Mouse (Mus musculus) liver, embryonic 16.5 days (tissue): Measurements from ENCODE around the gene Pla2g2f. TPM values are rescaled to one million over a fixed set of nuclear protein-coding genes. Genes with fewer than 3 reads are reported as not detected.

Experiments used
- ATAC-seq: fragments of 200-750 bp; cut with Nextera tagmentation; 2 replicates; pipeline ENCODE4 v1.8.0; 2017; ENCODE audit warnings: low read depth, mild to moderate bottlenecking, moderate number of reproducible peaks, moderate library complexity
- H3K27ac ChIP-seq: fragments of 300-500 bp; sonication (generic); 2 replicates; pipeline ENCODE4 v1.5.1; 2014; ENCODE audit warnings: mild to moderate bottlenecking, low read length
- H3K27me3 ChIP-seq: fragments of 300-500 bp; sonication (generic); 2 replicates; pipeline ENCODE4 v1.6.1; 2014; ENCODE audit warnings: low read depth, low read length, mixed read lengths; ENCODE audit not compliant: control insufficient read depth, insufficient read depth
- H3K36me3 ChIP-seq: fragments of 300-500 bp; sonication (generic); 2 replicates; pipeline ENCODE4 v1.6.1; 2014; ENCODE audit warnings: mild to moderate bottlenecking; ENCODE audit not compliant: control insufficient read depth, insufficient read depth
- H3K4me1 ChIP-seq: fragments of 300-500 bp; sonication (generic); 2 replicates; pipeline ENCODE4 v1.6.1; 2014; ENCODE audit warnings: low read depth, low read length, mixed read lengths; ENCODE audit not compliant: control insufficient read depth
- H3K4me2 ChIP-seq: fragments of 300-500 bp; sonication (generic); 2 replicates; pipeline ENCODE4 v1.6.1; 2014; ENCODE audit warnings: low read depth, low read length, mixed read lengths
- H3K4me3 ChIP-seq: fragments of 300-500 bp; sonication (generic); 2 replicates; pipeline ENCODE4 v1.5.1; 2014; ENCODE audit warnings: low read depth, mild to moderate bottlenecking, low read length
- H3K9ac ChIP-seq: fragments of 300-500 bp; sonication (generic); 2 replicates; pipeline ENCODE4 v1.6.1; 2014; ENCODE audit warnings: low read depth, low read length
- H3K9me3 ChIP-seq: fragments of 300-500 bp; sonication (generic); replicated peaks from 2 replicates; pipeline ENCODE4 v1.6.1; 2016; ENCODE audit warnings: low read length; ENCODE audit not compliant: control insufficient read depth
- WGBS: fragments of 180-500 bp; shearing (Covaris S2); extraction: QIAGEN DNeasy Blood & Tissue Kit; methylation state at CpG from one replicate; pipeline ENCODE4 v1.1.7; 2014; ENCODE audit not compliant: insufficient replicate concordance; 5-methylcytosine and 5-hydroxymethylcytosine counted together
- polyA plus RNA-seq: library from polyadenylated mRNA; unstranded; fragments of >200 nt; fragmentation: Nextera tagmentation; extraction: Ambion mirVana; gene quantifications from 2 replicates; pipeline ENCODE4 v1.2.1, GENCODE M21; 2015

Pla2g2f gene
- polyA plus RNA-seq, 1 experiment from 2014 or later, result not detected

- H3K36me3 ChIP-seq, result no peaks in the 10 kb centered on the region
- ATAC-seq, result peak; percentile 32; the same call in 1 of the 2 replicates
- H3K4me1 ChIP-seq, result no peaks in the 10 kb centered on the region; the same call in 1 of the 2 replicates
- peaks cover 3% of the 10 kb centered on the region for H3K27me3 ChIP-seq
- H3K9me3 ChIP-seq, result no peaks in the 10 kb centered on the region
- WGBS, result 36% methylated on average over 9 of the region's 9 CpGs
- H3K27ac ChIP-seq, result no peak overlapping the region
- H3K4me2 ChIP-seq, result no peak overlapping the region
- H3K4me3 ChIP-seq, result no peak overlapping the region
- no peak overlapping the region for H3K9ac ChIP-seq
These were observed 28.3 kb downstream of the Pla2g2f start for GRCm38 (mm10) chr4:138729018-138729703.

GRCm38 (mm10) chr4:138725751-138726150, 31.7 kb downstream of the Pla2g2f start:
- H3K27me3 ChIP-seq, result peaks cover 3% of the 10 kb centered on the region
- no peak overlapping the region for H3K4me2 ChIP-seq
- no peak overlapping the region for H3K27ac ChIP-seq
- H3K9ac ChIP-seq, result no peak overlapping the region
- no peak overlapping the region for H3K4me3 ChIP-seq
- 0 out of 2 replicates have a peak, but pooled peaks have one; percentile 35 for ATAC-seq
- 43% methylated on average over 5 of the region's 5 CpGs for WGBS
- H3K9me3 ChIP-seq, result no peaks in the 10 kb centered on the region
- no peaks in the 10 kb centered on the region; the same call in 1 of the 2 replicates for H3K4me1 ChIP-seq
- H3K36me3 ChIP-seq, result no peaks in the 10 kb centered on the region

GRCm38 (mm10) chr4:138725127-138725461, 32.3 kb downstream of the Pla2g2f start:
- Histone ChIP-seq H3K4me2 (no peak overlapping the region), H3K27ac (no peak overlapping the region), H3K4me3 (no peak overlapping the region), H3K9me3 (no peaks in the 10 kb centered on the region), H3K27me3 (peaks cover 3% of the 10 kb centered on the region), H3K4me1 (no peaks in the 10 kb centered on the region; the same call in 1 of the 2 replicates), H3K36me3 (no peaks in the 10 kb centered on the region), H3K9ac (no peak overlapping the region)
- 4% methylated on average over 13 of the region's 13 CpGs for WGBS
- peak; percentile 48 for ATAC-seq

- H3K4me2 ChIP-seq, result no peak within 1 kb of the TSS
- no peak within 1 kb of the TSS for H3K9ac ChIP-seq
- no peaks in the 10 kb centered on the region for H3K36me3 ChIP-seq
- no peaks in the 10 kb centered on the region for H3K9me3 ChIP-seq
- no peak for ATAC-seq
- 17% methylated on average over 18 of the region's 18 CpGs for WGBS
- no peak within 1 kb of the TSS for H3K4me3 ChIP-seq
- H3K27me3 ChIP-seq, result peaks cover 3% of the 10 kb centered on the region
- no peaks in the 10 kb centered on the region; the same call in 1 of the 2 replicates for H3K4me1 ChIP-seq
- H3K27ac ChIP-seq, result no peak within 1 kb of the TSS
These were observed 32.9 kb downstream of the Pla2g2f start, which contains the start of gene Pla2g2c for GRCm38 (mm10) chr4:138724354-138725126. TSS of gene Pla2g2c (plus strand) at chr4:138724792.

GRCm38 (mm10) chr4:138723493-138724281, 33.7 kb downstream of the Pla2g2f start:
- H3K4me2 ChIP-seq, result no peak overlapping the region
- no peaks in the 10 kb centered on the region; the same call in 1 of the 2 replicates for H3K4me1 ChIP-seq
- ATAC-seq, result no peak
- H3K4me3 ChIP-seq, result no peak overlapping the region
- no peaks in the 10 kb centered on the region for H3K9me3 ChIP-seq
- peaks cover 3% of the 10 kb centered on the region for H3K27me3 ChIP-seq
- no peak overlapping the region for H3K9ac ChIP-seq
- H3K27ac ChIP-seq, result no peak overlapping the region
- 38% methylated on average over 15 of the region's 15 CpGs for WGBS
- no peaks in the 10 kb centered on the region for H3K36me3 ChIP-seq

- Histone ChIP-seq H3K9ac (no peak overlapping the region), H3K4me3 (no peak overlapping the region), H3K27me3 (no peaks in the 10 kb centered on the region), H3K4me1 (no peaks in the 10 kb centered on the region), H3K27ac (no peak overlapping the region), H3K4me2 (no peak overlapping the region), H3K36me3 (no peaks in the 10 kb centered on the region), H3K9me3 (no peaks in the 10 kb centered on the region)
- ATAC-seq, result no peak
- WGBS, result 52% methylated on average over 5 of the region's 5 CpGs
These were observed 38.2 kb downstream of the Pla2g2f start for GRCm38 (mm10) chr4:138719264-138719596.

- Histone ChIP-seq H3K27ac (no peak overlapping the region), H3K27me3 (no peaks in the 10 kb centered on the region), H3K4me2 (no peak overlapping the region), H3K36me3 (no peaks in the 10 kb centered on the region), H3K4me1 (no peaks in the 10 kb centered on the region), H3K4me3 (no peak overlapping the region), H3K9me3 (no peaks in the 10 kb centered on the region), H3K9ac (no peak overlapping the region)
- no peak for ATAC-seq
- 53% methylated on average over 5 of the region's 5 CpGs for WGBS
These were observed 38.7 kb downstream of the Pla2g2f start for GRCm38 (mm10) chr4:138718586-138719263.

- Histone ChIP-seq H3K36me3 (no peaks in the 10 kb centered on the region), H3K27me3 (no peaks in the 10 kb centered on the region), H3K4me1 (no peaks in the 10 kb centered on the region), H3K9me3 (no peaks in the 10 kb centered on the region), H3K9ac (no peak overlapping the region), H3K27ac (no peak overlapping the region), H3K4me2 (no peak overlapping the region), H3K4me3 (no peak overlapping the region)
- WGBS, result 65% methylated on average over 9 of the region's 9 CpGs
- no peak for ATAC-seq
These were observed 40.7 kb downstream of the Pla2g2f start for GRCm38 (mm10) chr4:138716697-138717096.
